ENCODE assay signal across 16 mouse cellular contexts in the genomic region with DNA sequence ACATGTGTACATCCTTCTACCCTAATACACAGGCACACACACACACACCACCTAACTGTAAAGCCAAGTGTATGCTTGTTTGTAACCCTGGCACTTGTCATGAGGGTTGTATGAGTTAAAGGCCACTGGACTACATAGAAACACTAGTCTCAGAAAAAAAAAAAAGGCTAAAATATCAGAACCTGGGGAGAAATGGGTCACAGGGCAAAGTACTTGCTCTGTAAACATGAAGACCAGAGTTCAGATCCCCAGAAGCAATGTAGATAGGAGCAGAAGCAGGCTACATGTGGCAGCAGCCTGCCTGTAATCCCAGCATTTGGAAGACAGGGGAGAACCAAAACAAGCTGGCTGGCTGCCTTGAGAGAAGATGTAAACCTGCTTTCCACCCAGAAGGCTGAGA.
"Had no signal": no experiment of that assay in that cellular context is flagged by ENCODE, and none has a peak within 500 bp of the region (broad histone marks: within the 10 kb centered on the region; RNA-seq: fewer than 3 reads in every experiment).

No protein-coding gene starts in this region.

- H3K36me3 ChIP-seq: neural tube, embryonic 13.5 days; neural tube, embryonic 15.5 days; stomach, embryonic 15.5 days had no signal

- H3K27me3 ChIP-seq: neural tube, embryonic 13.5 days; neural tube, embryonic 15.5 days; stomach, embryonic 15.5 days had no signal

- H3K4me1 ChIP-seq: neural tube, embryonic 13.5 days; neural tube, embryonic 15.5 days; stomach, embryonic 15.5 days had no signal

- H3K4me2 ChIP-seq: neural tube, embryonic 13.5 days; neural tube, embryonic 15.5 days; stomach, embryonic 15.5 days had no signal

- H3K4me3 ChIP-seq: neural tube, embryonic 13.5 days; neural tube, embryonic 15.5 days; stomach, embryonic 15.5 days had no signal

- H3K9me3 ChIP-seq: neural tube, embryonic 13.5 days; neural tube, embryonic 15.5 days; stomach, embryonic 15.5 days had no signal

- H3K27ac ChIP-seq: neural tube, embryonic 13.5 days; neural tube, embryonic 15.5 days; stomach, embryonic 15.5 days; stomach, postnatal 0 days had no signal

- DNase-seq: retina, postnatal 1 day; right cerebral cortex, adult 18-20 months; right cerebral cortex, postnatal 14 days; right cerebral cortex, postnatal 25 days; right cerebral cortex, postnatal 4 days; spleen, adult 18-20 months; thymus, adult 18-20 months; thymus, adult 2 months; thymus, postnatal 14 days; thymus, postnatal 25 days; thymus, postnatal 36 days; thymus, postnatal 4 days had no signal

- H3K9ac ChIP-seq: neural tube, embryonic 13.5 days; neural tube, embryonic 15.5 days; stomach, embryonic 15.5 days had no signal
